ENCODE assay signal across 23 mouse cellular contexts in genomic region chr6:145822218-145822617, GRCm38 (mm10). TPM values are rescaled to one million over a fixed set of nuclear protein-coding genes. Genes with fewer than 3 reads are reported as not detected.
DNase-seq lines count a peak whose midpoint lies in the region; ATAC-seq and TF ChIP-seq lines count a peak whose summit lies in the region.
"Had no signal": no experiment of that assay in that cellular context is flagged by ENCODE, and none has a peak within 500 bp of the region (broad histone marks: within the 10 kb centered on the region; RNA-seq: fewer than 3 reads in every experiment).

No protein-coding gene starts in this region.

- H3K4me2 ChIP-seq in liver, embryonic 12.5 days: no peak overlapping the region
- H3K4me2 ChIP-seq in liver, postnatal 0 days (ENCODE audit: low read depth, low read length): no peak overlapping the region
- no peak overlapping the region for H3K4me2 ChIP-seq in kidney, embryonic 16.5 days (replicated peaks; ENCODE audit: low read depth, low read length)
- H3K4me2 ChIP-seq: forebrain, embryonic 13.5 days; heart, embryonic 12.5 days; heart, embryonic 15.5 days; hindbrain, embryonic 14.5 days had no signal

- no peaks in the 10 kb centered on the region for H3K9me3 ChIP-seq in liver, embryonic 12.5 days (replicated peaks)
- H3K9me3 ChIP-seq in liver, postnatal 0 days (ENCODE audit: low read length): no peaks in the 10 kb centered on the region
- H3K9me3 ChIP-seq in heart, embryonic 10.5 days: no peaks in the 10 kb centered on the region
- peaks cover 4% of the 10 kb centered on the region; the same call in 1 of the 2 replicates for H3K9me3 ChIP-seq in kidney, embryonic 16.5 days (ENCODE audit: low read length)
- H3K9me3 ChIP-seq: forebrain, embryonic 13.5 days had no signal

- H3K4me3 ChIP-seq in liver, embryonic 12.5 days: no peak overlapping the region
- H3K4me3 ChIP-seq in liver, postnatal 0 days (ENCODE audit: low read depth, low read length): no peak overlapping the region
- no peak overlapping the region for H3K4me3 ChIP-seq in heart, embryonic 10.5 days
- H3K4me3 ChIP-seq in kidney, embryonic 16.5 days (ENCODE audit: low read length): no peak overlapping the region
- H3K4me3 ChIP-seq: forebrain, embryonic 10.5 days; forebrain, embryonic 13.5 days; heart, embryonic 12.5 days; heart, embryonic 15.5 days had no signal

- peaks cover 9% of the 10 kb centered on the region; the same call in 1 of the 2 replicates for H3K4me1 ChIP-seq in liver, embryonic 12.5 days
- H3K4me1 ChIP-seq in liver, postnatal 0 days (ENCODE audit: insufficient read depth): peaks cover 9% of the 10 kb centered on the region; the same call in 1 of the 2 replicates
- peaks cover 20% of the 10 kb centered on the region for H3K4me1 ChIP-seq in heart, embryonic 10.5 days
- H3K4me1 ChIP-seq in kidney, embryonic 16.5 days (ENCODE audit: insufficient read depth, low read length): no peaks in the 10 kb centered on the region

- DNase-seq in liver, postnatal 0 days: no peak
- DNase-seq in 416B (ENCODE audit: low read depth): peak; percentile 71
- DNase-seq in heart, embryonic 10.5 days (ENCODE audit: low spot score): no peak
- DNase-seq: adrenal gland, adult 8-10 months; adrenal gland, postnatal 25 days; cerebellum, adult 18-20 months; cerebellum, adult 9-10 months; cerebellum, postnatal 14 days; gastrocnemius, postnatal 10 days; gastrocnemius, postnatal 36 days; heart, adult 11 months; heart, postnatal 10 days; heart, postnatal 36 days had no signal

- TF ChIP-seq EP300 in liver, postnatal 0 days (IDR thresholded peaks at IDR 0.05; ENCODE audit: low read depth): no peak

- no peak for TF ChIP-seq CTCF in liver, postnatal 0 days (IDR thresholded peaks at IDR 0.05; ENCODE audit: low read depth)

- no peaks in the 10 kb centered on the region for H3K36me3 ChIP-seq in liver, embryonic 12.5 days
- H3K36me3 ChIP-seq in liver, postnatal 0 days (replicated peaks; ENCODE audit: insufficient read depth, low read length): peaks cover 6% of the 10 kb centered on the region; the same call in 1 of the 2 replicates
- peaks cover 33% of the 10 kb centered on the region for H3K36me3 ChIP-seq in heart, embryonic 10.5 days
- H3K36me3 ChIP-seq in kidney, embryonic 16.5 days (ENCODE audit: insufficient read depth, low read length): peaks cover 12% of the 10 kb centered on the region

- H3K9ac ChIP-seq in liver, embryonic 12.5 days: no peak overlapping the region
- no peak overlapping the region for H3K9ac ChIP-seq in liver, postnatal 0 days (replicated peaks)
- no peak overlapping the region for H3K9ac ChIP-seq in kidney, embryonic 16.5 days (replicated peaks; ENCODE audit: low read length)
- H3K9ac ChIP-seq: forebrain, embryonic 13.5 days; heart, embryonic 12.5 days; heart, embryonic 15.5 days; hindbrain, embryonic 14.5 days had no signal

- 62% methylated on average over 5 of the region's 5 CpGs for WGBS in liver, embryonic 12.5 days (ENCODE audit: insufficient replicate concordance)
- 60% methylated on average over 5 of the region's 5 CpGs for WGBS in liver, postnatal 0 days (ENCODE audit: insufficient replicate concordance)
- WGBS in heart, embryonic 10.5 days: 74% methylated on average over 5 of the region's 5 CpGs
- WGBS in kidney, embryonic 16.5 days: 57% methylated on average over 5 of the region's 5 CpGs

- H3K27ac ChIP-seq in liver, embryonic 12.5 days: no peak overlapping the region
- H3K27ac ChIP-seq in liver, postnatal 0 days (ENCODE audit: low read depth): no peak overlapping the region
- no peak overlapping the region for H3K27ac ChIP-seq in heart, embryonic 10.5 days
- no peak overlapping the region for H3K27ac ChIP-seq in kidney, embryonic 16.5 days (ENCODE audit: low read length)
- H3K27ac ChIP-seq: forebrain, embryonic 10.5 days; forebrain, embryonic 13.5 days; hindbrain, embryonic 14.5 days had no signal

- no peaks in the 10 kb centered on the region for H3K27me3 ChIP-seq in liver, embryonic 12.5 days (replicated peaks)
- no peaks in the 10 kb centered on the region for H3K27me3 ChIP-seq in liver, postnatal 0 days (ENCODE audit: insufficient read depth, low read length)
- H3K27me3 ChIP-seq in heart, embryonic 10.5 days (ENCODE audit: insufficient read depth, poor library complexity, severe bottlenecking): no peaks in the 10 kb centered on the region
- no peaks in the 10 kb centered on the region for H3K27me3 ChIP-seq in kidney, embryonic 16.5 days (ENCODE audit: insufficient read depth, low read length)
- H3K27me3 ChIP-seq: forebrain, embryonic 13.5 days; heart, embryonic 12.5 days; heart, embryonic 15.5 days had no signal

- ATAC-seq in liver, embryonic 12.5 days: 0 out of 2 replicates have a peak, but pooled peaks have one; percentile 11
- ATAC-seq in liver, postnatal 0 days: no peak
- peak; percentile 44; the same call in 1 of the 2 replicates for ATAC-seq in granulocyte monocyte progenitor cell, adult 5-6 weeks (replicated peaks; ENCODE audit: poor library complexity, severe bottlenecking)
- ATAC-seq in kidney, embryonic 16.5 days (ENCODE audit: low FRiP score, low TSS enrichment): no peak; the same call in 1 of the 2 replicates
- ATAC-seq: activated CD4-positive, CD25-positive, alpha-beta regulatory T cell, adult 4 months; forebrain, embryonic 13.5 days; forebrain, embryonic 16.5 days had no signal

RNA-seq across cellular contexts. Expression of gene Bhlhe41, which starts 43.1 kb away (rescaled TPM):
- 0.11 and 0.15 TPM in 2 replicates for polyA plus RNA-seq in liver, embryonic 12.5 days (2016; fragmentation: Nextera tagmentation; extraction: Ambion mirVana)
- 0.22 and 0.24 TPM in 2 replicates for polyA plus RNA-seq in liver, postnatal 0 days (2015; fragmentation: Nextera tagmentation; extraction: Ambion mirVana)
- not detected in 2 replicates for total RNA-seq in granulocyte monocyte progenitor cell, adult 5-6 weeks (2014; fragmentation: Nextera tagmentation)
- not detected in 2 replicates for total RNA-seq in granulocyte monocyte progenitor cell, adult 5-6 weeks (2017)
- polyA plus RNA-seq in heart, embryonic 10.5 days (2016; fragmentation: Nextera tagmentation; extraction: Ambion mirVana): 3.8 and 7.4 TPM in 2 replicates
- polyA plus RNA-seq in kidney, embryonic 16.5 days (2015; fragmentation: Nextera tagmentation; extraction: Ambion mirVana): 0.94 and 1.1 TPM in 2 replicates

Comparison
In these comparisons a context has a peak if more than half of its experiments do, and no peak if none do; other contexts are left out.
1. ATAC-seq: peak in liver, embryonic 12.5 days (single experiment) and granulocyte monocyte progenitor cell, adult 5-6 weeks (single experiment); none in liver, postnatal 0 days (single experiment) and kidney, embryonic 16.5 days (single experiment).